Mouse (Mus musculus): Measurements from ENCODE around the gene Gm5938. TPM values are rescaled to one million over a fixed set of nuclear protein-coding genes. Genes with fewer than 3 reads are reported as not detected.

Gene Gm5938
- polyA plus RNA-seq (2015; fragmentation: Nextera tagmentation; extraction: Ambion mirVana): not detected in 2 replicates

DNA sequence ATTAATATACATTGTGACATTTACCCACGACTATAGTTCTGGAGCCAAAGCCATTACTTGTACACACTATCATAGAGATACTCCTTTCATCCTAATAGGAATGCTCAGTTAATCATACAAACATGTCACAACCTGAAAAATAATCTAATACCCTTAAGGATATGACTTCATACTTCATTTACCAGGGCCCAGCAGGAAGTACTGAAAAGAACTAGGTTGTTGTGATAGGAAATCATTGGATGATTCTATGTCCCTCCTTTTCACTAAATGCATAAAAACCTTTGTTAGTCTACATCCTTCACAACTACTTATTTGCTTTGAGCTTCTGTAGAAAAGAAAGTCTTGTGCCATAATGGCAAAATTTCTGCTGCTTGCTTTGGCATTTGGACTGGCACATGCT, at the start of gene Gm5938:
Gene Gm5938 (plus strand): TSS at position 301 of the 400 bp plus-strand sequence.
- no peak for DNase-seq (ENCODE audit: low spot score)

DNA sequence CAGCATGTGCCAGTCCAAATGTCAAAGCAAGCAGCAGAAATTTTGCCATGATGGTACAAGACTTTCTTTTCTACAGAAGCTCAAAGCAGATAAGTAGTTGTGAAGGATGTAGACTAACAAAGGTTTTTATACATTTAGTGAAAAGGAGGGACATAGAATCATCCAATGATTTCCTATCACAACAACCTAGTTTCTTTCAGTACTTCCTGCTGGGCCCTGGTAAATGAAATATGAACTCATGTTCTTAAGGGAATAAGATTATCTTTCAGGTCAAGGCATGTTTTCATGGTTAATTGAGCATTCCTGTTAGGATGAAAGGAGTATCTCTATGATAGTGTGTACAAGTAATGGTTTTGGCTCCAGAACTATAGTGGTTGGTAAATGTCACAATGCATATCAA, 34.0 kb upstream of the Gm5938 start, which contains the start of gene Obp1a:
Gene Obp1a (minus strand): TSS at position 101 of the 400 bp plus-strand sequence.
- no peak for DNase-seq (ENCODE audit: low spot score)

Other genes starting within 250 kb of the Gm5938 start
- not detected in 2 replicates for gene 5430402E10Rik, start 200.4 kb upstream of the Gm5938 start, polyA plus RNA-seq (2015; fragmentation: Nextera tagmentation; extraction: Ambion mirVana)
- gene Obp1a, start 34.1 kb upstream of the Gm5938 start, polyA plus RNA-seq (2015; fragmentation: Nextera tagmentation; extraction: Ambion mirVana): not detected in 2 replicates
- not detected in 2 replicates for gene Obp1b, start 61.3 kb downstream of the Gm5938 start, polyA plus RNA-seq (2015; fragmentation: Nextera tagmentation; extraction: Ambion mirVana)
- gene Gm14743, start 120.5 kb downstream of the Gm5938 start, polyA plus RNA-seq (2015; fragmentation: Nextera tagmentation; extraction: Ambion mirVana): not detected in 2 replicates
- gene 4930480E11Rik, start 244.2 kb downstream of the Gm5938 start, polyA plus RNA-seq (2015; fragmentation: Nextera tagmentation; extraction: Ambion mirVana): not detected in 2 replicates

All from thymus, postnatal 0 days (tissue).